Mouse (Mus musculus): ENCODE measurements around the gene Sipa1l2. TPM values are rescaled to one million over a fixed set of nuclear protein-coding genes. Genes with fewer than 3 reads are reported as not detected.

Gene Sipa1l2
- total RNA-seq, 2 experiments from 2014 or later = 5.5 to 8.2 TPM

Other genes starting within 250 kb of the Sipa1l2 start
- 1 to 10 TPM; 2.6 to 3.0 TPM for gene Map10, start 100.0 kb upstream of the Sipa1l2 start, total RNA-seq (2021)
- gene Ntpcr, start 160.2 kb upstream of the Sipa1l2 start, total RNA-seq (2021) = 10 to 100 TPM; 12.4 to 12.9 TPM